Mouse (Mus musculus) lung, adult 2 months (tissue): ENCODE measurements around the gene Sbno2.

Experiments
- CTCF ChIP-seq: fragments of 200-500 bp; IDR thresholded peaks from 2 replicates; pipeline ENCODE4 v1.5.1; 2011; ENCODE audit warnings: mild to moderate bottlenecking, low read length, control low read depth; ENCODE audit not compliant: insufficient read depth
- POLR2A ChIP-seq: fragments of 200-500 bp; IDR thresholded peaks from 2 replicates; pipeline ENCODE4 v1.6.1; 2011; ENCODE audit warnings: low read depth, mild to moderate bottlenecking, control low read depth, low read length, borderline replicate concordance; ENCODE audit errors: extremely low read depth

DNA sequence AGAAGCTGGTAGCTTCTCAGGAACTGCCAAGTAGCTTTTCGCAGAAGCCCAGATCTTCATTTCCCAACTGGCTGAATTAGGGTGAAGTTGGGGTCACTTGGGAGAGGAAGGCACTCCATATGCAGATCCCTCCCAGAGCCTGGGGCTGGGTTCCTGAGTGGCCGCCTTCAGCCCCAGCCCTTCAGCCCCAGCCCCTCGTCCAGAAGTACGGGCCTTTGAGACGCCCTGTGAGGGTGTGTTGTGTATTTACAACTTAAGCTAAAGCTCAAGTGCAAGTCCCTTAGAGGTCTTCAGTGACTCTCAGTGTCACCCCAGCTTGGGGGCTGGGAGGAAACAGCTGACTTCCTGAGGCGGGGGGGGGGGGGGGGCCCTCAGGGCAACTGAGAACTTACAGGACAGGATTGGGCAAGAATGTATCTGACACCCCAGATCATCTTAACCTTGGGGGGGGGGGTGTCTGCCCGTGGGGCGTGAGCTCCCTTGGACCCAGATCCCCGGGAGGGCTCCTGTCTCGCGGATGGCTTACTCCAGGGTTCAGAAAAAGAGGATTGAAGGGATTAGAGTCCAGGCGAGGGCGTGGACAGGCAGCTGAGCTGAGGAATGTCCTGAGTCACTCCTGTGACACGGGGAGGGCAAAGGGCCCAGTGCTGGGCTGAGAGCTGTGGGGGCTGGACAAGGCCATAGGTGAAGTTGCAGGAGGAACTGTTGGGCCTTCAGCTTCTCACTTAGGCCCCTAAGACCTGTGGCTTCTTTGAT lies 53.6 kb downstream of the Sbno2 start:
- TF ChIP-seq CTCF (no peak), POLR2A (peak; percentile 42; the same call in 1 of the 2 replicates)
